Mouse (Mus musculus) megakaryocyte, embryonic 14.5 days (primary cell): ENCODE measurements around the gene 4933405L10Rik.

Experiments
- FLI1 ChIP-seq: IDR thresholded peaks from 2 replicates; pipeline ENCODE4 v1.6.1; 2012; ENCODE audit warnings: low read length, inconsistent platforms, mixed read lengths
- GATA1 ChIP-seq: IDR thresholded peaks from 3 replicates; pipeline ENCODE4 v1.6.1; 2012; ENCODE audit warnings: mixed read lengths, low read length, inconsistent platforms, borderline replicate concordance

DNA sequence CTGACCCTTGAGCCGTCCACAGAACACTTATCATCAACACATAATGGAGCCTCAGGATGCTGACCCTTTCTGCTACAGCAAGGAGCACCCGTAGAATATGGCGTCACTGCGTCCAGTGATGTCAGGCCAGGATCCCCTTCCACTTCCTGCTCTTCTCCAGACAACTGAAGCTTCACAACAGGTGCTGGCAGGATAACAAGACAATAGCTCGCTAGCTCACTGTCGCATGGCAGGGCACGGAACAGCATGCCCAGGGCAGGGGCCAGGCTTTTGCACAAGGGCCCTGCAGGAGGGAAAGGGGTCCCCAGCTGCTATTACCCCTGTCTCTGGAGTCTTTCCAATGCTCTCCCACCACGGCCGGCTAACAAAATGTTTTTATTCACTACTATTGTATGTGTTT is 15.4 kb downstream of the 4933405L10Rik start:
- TF ChIP-seq GATA1 = no peak
- TF ChIP-seq FLI1 = no peak
